18 mouse cellular contexts compared by ENCODE assay signal in the genomic region with DNA sequence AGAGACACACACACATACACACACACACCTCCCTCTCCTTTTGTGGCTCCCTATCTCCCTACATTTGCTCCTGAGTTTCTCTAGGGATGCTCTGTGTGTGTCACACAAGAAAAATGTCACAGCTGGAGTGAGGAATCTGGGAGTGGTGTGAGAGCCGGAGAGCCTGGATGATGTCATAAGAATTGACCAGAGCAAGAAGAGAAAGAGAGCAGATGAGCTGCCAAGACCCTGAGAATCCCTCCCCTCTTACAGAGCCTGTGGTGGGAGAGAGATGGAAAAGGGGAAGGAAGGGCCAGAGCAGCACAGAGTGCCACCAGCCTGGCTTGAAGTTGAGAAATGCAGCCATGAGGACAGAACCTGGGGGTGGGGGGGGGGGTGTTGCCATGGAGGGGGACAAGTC. TPM values are rescaled to one million over a fixed set of nuclear protein-coding genes. Genes with fewer than 3 reads are reported as not detected.
DNase-seq lines count a peak whose midpoint lies in the region; ATAC-seq and TF ChIP-seq lines count a peak whose summit lies in the region.
"Had no signal": no experiment of that assay in that cellular context is flagged by ENCODE, and none has a peak within 500 bp of the region (broad histone marks: within the 10 kb centered on the region; RNA-seq: fewer than 3 reads in every experiment).

No protein-coding gene starts in this region.

- H3K36me3 ChIP-seq in midbrain, embryonic 13.5 days: no peaks in the 10 kb centered on the region
- H3K36me3 ChIP-seq: hindbrain, embryonic 12.5 days; neural tube, embryonic 15.5 days had no signal

- TF ChIP-seq POLR2A in lung, adult 2 months (IDR thresholded peaks at IDR 0.05; ENCODE audit: borderline replicate concordance, extremely low read depth, low read depth, low read length): no peak

- H3K9ac ChIP-seq in midbrain, embryonic 13.5 days (replicated peaks): no peak overlapping the region
- H3K9ac ChIP-seq: hindbrain, embryonic 12.5 days; neural tube, embryonic 15.5 days had no signal

- no peak for TF ChIP-seq CTCF in lung, adult 2 months (IDR thresholded peaks at IDR 0.05; ENCODE audit: insufficient read depth, low read length)

- H3K27me3 ChIP-seq in midbrain, embryonic 13.5 days: no peaks in the 10 kb centered on the region
- H3K27me3 ChIP-seq: hindbrain, embryonic 12.5 days; neural tube, embryonic 15.5 days had no signal

- H3K4me2 ChIP-seq in midbrain, embryonic 13.5 days (replicated peaks): no peak overlapping the region
- H3K4me2 ChIP-seq: hindbrain, embryonic 12.5 days; neural tube, embryonic 15.5 days had no signal

- H3K9me3 ChIP-seq in midbrain, embryonic 13.5 days: no peaks in the 10 kb centered on the region
- H3K9me3 ChIP-seq: hindbrain, embryonic 12.5 days; neural tube, embryonic 15.5 days had no signal

- H3K4me1 ChIP-seq in lung, adult 2 months (ENCODE audit: control insufficient read depth, insufficient read depth, low read length): no peaks in the 10 kb centered on the region
- H3K4me1 ChIP-seq in midbrain, embryonic 13.5 days (replicated peaks): no peaks in the 10 kb centered on the region
- H3K4me1 ChIP-seq: hindbrain, embryonic 12.5 days; neural tube, embryonic 15.5 days had no signal

- intact Hi-C loops in heart, postnatal 10 days (cut with DNase I): no loop called here
- intact Hi-C loops in heart, postnatal 14 days (cut with DNase I): no loop called here

- 39% methylated on average over 1 of the region's 1 CpGs for WGBS in lung, adult 2 months
- whole genome bisulfite sequencing in midbrain, embryonic 13.5 days: 39% methylated on average over 1 of the region's 1 CpGs

- H3K4me3 ChIP-seq in lung, adult 2 months (replicated peaks; ENCODE audit: extremely low read depth, low read depth, low read length): no peak overlapping the region
- H3K4me3 ChIP-seq in midbrain, embryonic 13.5 days (replicated peaks): no peak overlapping the region
- H3K4me3 ChIP-seq: erythroblast, embryonic 14.5 days; hindbrain, embryonic 12.5 days; layer of hippocampus, adult 2 months; left cerebral cortex, adult 2 months; neural tube, embryonic 15.5 days had no signal

- H3K27ac ChIP-seq in midbrain, embryonic 13.5 days: no peak overlapping the region
- H3K27ac ChIP-seq: hindbrain, embryonic 12.5 days; layer of hippocampus, adult 2 months; left cerebral cortex, adult 2 months; neural tube, embryonic 15.5 days had no signal

- peak; percentile 39 to 41 for DNase-seq in heart, postnatal 10 days
- DNase-seq in heart, postnatal 14 days: no peak
- peak; percentile 72 for DNase-seq in lung, postnatal 10 days
- DNase-seq in lung, adult 2 months: no peak
- DNase-seq in left cerebral cortex, adult 9 months (ENCODE audit: low spot score in 2 of 2): no peak
- DNase-seq: cerebellum, adult 8-10 months; embryo, embryonic 11 days; gastrocnemius, postnatal 25 days; kidney, adult 2 months; liver; spleen, adult 18-20 months had no signal

- peak; percentile 80 for ATAC-seq in common myeloid progenitor, adult 5-6 weeks (replicated peaks; ENCODE audit: low read depth, poor library complexity, severe bottlenecking)
- no peak for ATAC-seq in midbrain, embryonic 13.5 days

RNA-seq across cellular contexts. Expression of gene Mex3b, which starts 44.6 kb away (rescaled TPM):
- 10 to 100 TPM in 1 of 2 experiments, 1 to 10 TPM in 1; 7.4 to 11.4 TPM for total RNA-seq in heart, postnatal 10 days (2021)
- 1 to 10 TPM; 4.1 to 5.2 TPM for total RNA-seq in heart, postnatal 14 days (2021)
- 11.1 and 12.2 TPM in 2 replicates for polyA plus RNA-seq in lung, adult 2 months (2012; rRNA removed)
- total RNA-seq in common myeloid progenitor, adult 5-6 weeks (2017): 10.4 and 11.0 TPM in 2 replicates
- 41.0 and 42.9 TPM in 2 replicates for polyA plus RNA-seq in midbrain, embryonic 13.5 days (2015; fragmentation: Nextera tagmentation; extraction: Ambion mirVana)

Comparison
In these comparisons a context has a peak if more than half of its experiments do, and no peak if none do; other contexts are left out.
1. DNase-seq: peak in heart, postnatal 10 days (2 of 2) and lung, postnatal 10 days (single experiment); none in heart, postnatal 14 days (0 of 2), lung, adult 2 months (single experiment) and left cerebral cortex, adult 9 months (0 of 2).